Mouse (Mus musculus) brown adipose tissue, adult 24 weeks (tissue): Measurements from ENCODE around the gene Kcnj12. TPM values are rescaled to one million over a fixed set of nuclear protein-coding genes. Genes with fewer than 3 reads are reported as not detected.

Experiments used
- H3K27ac ChIP-seq: fragments of 200-500 bp; replicated peaks from 2 replicates; pipeline ENCODE4 v1.5.1; 2012; ENCODE audit warnings: low read depth, mild to moderate bottlenecking, low read length
- H3K4me1 ChIP-seq: fragments of 200-500 bp; 2 replicates; pipeline ENCODE4 v1.6.1; 2012; ENCODE audit warnings: low read length, mixed read lengths; ENCODE audit not compliant: control insufficient read depth, insufficient read depth, insufficient read length
- H3K4me3 ChIP-seq: fragments of 200-500 bp; 2 replicates; pipeline ENCODE4 v1.5.1; 2012; ENCODE audit warnings: low read depth, mild to moderate bottlenecking, low read length, moderate library complexity; ENCODE audit not compliant: insufficient read depth
- polyA plus RNA-seq: library from polyadenylated mRNA; stranded (reverse); fragments of >200 nt; gene quantifications from 2 replicates; pipeline ENCODE4 v1.2.4, GENCODE M21; 2012; ENCODE audit not compliant: missing spikeins, insufficient read depth, insufficient read length

Gene Kcnj12
- polyA plus RNA-seq, 1 experiment = not detected

DNA sequence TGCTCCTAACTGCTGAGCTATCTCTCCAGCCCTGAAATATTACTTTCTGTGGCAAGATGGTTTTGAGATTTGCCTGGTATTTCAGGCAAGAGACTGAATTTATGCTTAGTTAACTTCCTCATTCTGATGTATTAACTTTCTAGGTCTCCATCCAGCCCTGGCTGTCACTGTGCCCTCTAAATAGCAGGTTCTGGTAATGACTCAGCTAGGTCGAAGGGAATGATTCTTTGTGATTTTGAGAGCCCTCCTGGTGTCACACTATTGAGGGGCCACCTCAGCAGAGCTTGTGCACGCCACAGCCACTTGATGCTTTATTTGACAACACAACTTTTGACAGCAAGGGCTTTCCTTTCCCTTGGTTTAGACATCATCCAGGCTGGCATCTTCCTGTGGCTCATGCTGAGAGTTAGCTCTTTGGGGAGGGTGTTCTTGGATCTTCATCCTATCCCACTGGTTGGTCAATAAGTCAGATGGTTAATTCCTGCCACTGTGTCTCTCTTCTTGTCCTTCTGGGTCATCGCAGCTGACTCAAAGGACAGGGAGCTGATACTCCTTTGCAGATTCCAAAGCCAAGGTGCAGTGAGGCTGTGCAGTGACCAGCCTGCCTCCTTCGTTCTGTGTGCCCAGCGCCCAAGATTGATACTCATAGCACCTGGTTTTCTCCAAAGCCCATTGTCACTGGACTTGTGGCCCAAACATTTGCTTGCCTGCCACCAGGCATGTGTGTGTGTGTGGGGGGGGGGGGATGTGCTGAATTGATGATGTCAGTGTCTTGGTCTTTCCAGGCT, 9.5 kb downstream of the Kcnj12 start:
- no peak overlapping the region for H3K27ac ChIP-seq
- H3K4me3 ChIP-seq = no peak overlapping the region
- no peaks in the 10 kb centered on the region for H3K4me1 ChIP-seq

DNA sequence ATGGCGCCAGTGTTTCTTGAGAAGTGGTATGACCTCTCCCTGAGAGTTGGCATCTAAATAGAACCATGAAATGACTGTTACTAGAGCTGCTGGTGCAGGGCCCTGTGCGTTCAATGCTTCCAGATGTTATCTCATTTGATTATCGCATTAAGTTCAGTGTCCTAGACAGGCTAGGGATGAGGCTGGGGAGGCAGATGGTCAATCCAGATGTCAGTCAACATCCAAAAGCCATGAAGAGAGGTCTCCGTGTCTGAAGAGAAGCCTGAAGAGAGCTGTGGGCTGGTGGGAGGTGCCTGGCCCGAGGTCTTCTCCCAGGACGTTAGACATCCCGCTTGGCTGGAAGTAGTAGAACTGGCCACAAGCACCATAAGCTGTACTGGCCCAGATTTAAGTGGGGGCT, 10.1 kb downstream of the Kcnj12 start:
- no peak overlapping the region for H3K4me3 ChIP-seq
- H3K27ac ChIP-seq = no peak overlapping the region
- no peaks in the 10 kb centered on the region for H3K4me1 ChIP-seq

DNA sequence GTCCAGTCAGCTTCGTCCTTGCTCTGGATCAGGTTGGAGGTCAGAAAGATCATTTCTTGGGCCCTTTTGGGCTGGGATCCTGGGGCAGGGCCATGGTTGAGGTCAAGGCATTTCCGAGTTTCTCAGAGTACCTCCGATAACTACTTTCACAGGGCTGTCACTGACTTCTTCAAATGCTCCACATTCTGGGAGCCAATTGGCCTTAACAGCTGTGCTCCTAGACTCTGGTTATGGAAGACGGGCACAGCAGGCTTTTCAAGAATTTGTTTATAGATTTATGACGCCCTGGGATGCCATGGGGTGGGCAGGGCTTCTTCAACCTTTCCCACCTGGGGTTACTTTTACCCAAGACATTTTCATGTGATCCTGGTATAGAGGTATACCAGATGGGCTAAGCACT, 10.8 kb downstream of the Kcnj12 start:
- Histone ChIP-seq H3K4me3 (no peak overlapping the region), H3K27ac (no peak overlapping the region)

GRCm38 (mm10) chr11:61036639-61037038, 14.3 kb downstream of the Kcnj12 start:
- Histone ChIP-seq H3K27ac (no peak overlapping the region), H3K4me1 (no peaks in the 10 kb centered on the region), H3K4me3 (no peak overlapping the region)

More for the DNA sequence above, 10.8 kb downstream of the Kcnj12 start:
- H3K4me1 ChIP-seq = no peaks in the 10 kb centered on the region

DNA sequence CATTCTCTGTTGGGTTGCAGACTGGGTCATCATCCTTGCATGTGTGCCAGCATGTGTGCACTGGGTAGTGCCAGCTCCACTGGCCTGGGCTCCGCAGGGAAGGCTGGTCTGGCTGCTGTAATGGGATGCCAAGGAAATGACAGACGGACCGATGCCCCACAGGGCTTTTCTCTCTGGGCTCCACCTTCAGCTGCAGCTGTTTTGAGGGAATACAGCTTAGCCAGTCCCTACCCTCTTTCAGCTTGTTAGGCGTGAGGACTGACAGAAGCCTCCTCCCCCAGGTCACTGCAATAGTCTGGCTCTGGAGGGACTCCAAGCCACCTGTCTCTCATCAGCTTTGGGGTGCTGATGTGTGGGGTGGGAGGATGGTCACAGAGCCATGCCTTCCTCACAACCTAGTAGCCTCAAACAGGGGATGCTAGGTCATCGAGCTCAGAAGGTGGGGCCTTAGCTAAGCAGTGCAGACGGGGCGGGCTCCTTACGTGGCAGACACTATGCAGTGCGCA, 16.0 kb downstream of the Kcnj12 start:
- H3K4me3 ChIP-seq = no peak overlapping the region
- no peaks in the 10 kb centered on the region for H3K4me1 ChIP-seq
- no peak overlapping the region for H3K27ac ChIP-seq

DNA sequence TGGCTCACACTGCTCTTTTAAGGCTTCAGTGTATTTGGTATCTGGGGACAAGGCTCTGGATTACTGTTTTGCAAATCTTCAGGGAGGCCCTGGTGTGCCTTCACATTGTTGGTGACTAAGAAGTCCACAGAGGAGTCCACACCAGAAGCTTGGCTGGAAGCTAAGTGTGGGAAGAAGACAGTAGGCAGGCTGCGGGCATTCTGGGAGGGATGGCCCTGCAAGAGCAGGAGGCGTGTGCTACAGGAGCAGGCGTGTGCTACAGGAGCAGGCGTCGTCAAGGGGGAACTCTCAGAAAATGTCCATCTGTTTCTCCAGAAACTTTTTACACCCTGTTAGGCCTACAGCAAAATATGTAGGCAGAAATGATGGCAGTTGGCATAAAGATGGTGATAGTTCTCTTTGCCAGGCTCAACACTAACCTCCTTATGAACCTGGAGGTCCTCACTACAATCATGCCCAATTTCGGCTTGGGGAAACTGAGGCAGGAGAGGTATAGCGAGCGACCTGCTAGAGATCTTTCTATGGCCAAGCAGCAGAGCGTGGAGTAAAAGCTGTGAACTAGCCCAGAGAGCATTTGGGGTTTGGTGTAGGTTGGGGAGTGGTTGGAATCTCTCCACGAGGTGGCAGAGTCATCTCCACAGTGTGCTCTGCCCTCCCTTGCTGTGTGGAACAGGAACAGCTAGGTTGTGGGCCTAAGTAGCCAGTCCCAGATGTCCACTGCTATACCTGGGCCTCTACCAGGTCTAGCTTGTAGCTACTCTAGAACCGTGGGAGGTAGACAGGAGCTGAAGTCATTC, 18.7 kb downstream of the Kcnj12 start:
- Histone ChIP-seq H3K4me1 (no peaks in the 10 kb centered on the region), H3K4me3 (no peak overlapping the region), H3K27ac (no peak overlapping the region)

GRCm38 (mm10) chr11:61042593-61042992, 20.2 kb downstream of the Kcnj12 start:
- no peak overlapping the region for H3K4me3 ChIP-seq
- no peak overlapping the region for H3K27ac ChIP-seq

GRCm38 (mm10) chr11:61043055-61043992, 21.0 kb downstream of the Kcnj12 start:
- H3K4me1 ChIP-seq = no peaks in the 10 kb centered on the region
- H3K4me3 ChIP-seq = no peak overlapping the region
- no peak overlapping the region for H3K27ac ChIP-seq

More at GRCm38 (mm10) chr11:61042593-61042992, 20.2 kb downstream of the Kcnj12 start:
- no peaks in the 10 kb centered on the region for H3K4me1 ChIP-seq

GRCm38 (mm10) chr11:61044741-61045140, 22.4 kb downstream of the Kcnj12 start:
- Histone ChIP-seq H3K4me3 (no peak overlapping the region), H3K4me1 (no peaks in the 10 kb centered on the region), H3K27ac (no peak overlapping the region)

- Histone ChIP-seq H3K4me1 (no peaks in the 10 kb centered on the region), H3K27ac (no peak overlapping the region), H3K4me3 (no peak overlapping the region)
Measured at GRCm38 (mm10) chr11:61047441-61047840, 25.1 kb downstream of the Kcnj12 start.

DNA sequence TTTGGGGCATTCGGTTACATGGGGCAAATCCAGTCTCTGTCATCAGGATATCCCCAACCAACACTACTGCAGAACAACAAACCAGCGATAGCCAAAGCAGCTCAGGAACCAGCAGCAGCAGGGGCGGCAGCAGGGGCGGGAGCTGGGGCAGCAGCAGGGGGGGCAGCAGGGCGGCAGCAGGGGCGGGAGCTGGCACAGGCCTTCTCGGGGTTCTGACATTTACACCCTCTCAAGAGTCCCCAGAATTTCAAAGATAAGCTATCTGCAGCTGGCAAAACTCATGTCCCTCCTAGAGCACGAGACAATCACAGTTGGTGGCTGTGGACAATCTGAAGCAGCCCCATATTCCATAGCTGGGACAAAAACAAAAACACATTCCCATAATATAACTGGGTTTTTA, 28.8 kb downstream of the Kcnj12 start:
- H3K27ac ChIP-seq = no peak overlapping the region

GRCm38 (mm10) chr11:61056871-61057270, 34.5 kb downstream of the Kcnj12 start:
- Histone ChIP-seq H3K4me3 (no peak overlapping the region), H3K4me1 (no peaks in the 10 kb centered on the region), H3K27ac (no peak overlapping the region)

More for the DNA sequence above, 28.8 kb downstream of the Kcnj12 start:
- Histone ChIP-seq H3K4me1 (no peaks in the 10 kb centered on the region), H3K4me3 (no peak overlapping the region)

GRCm38 (mm10) chr11:61059691-61060457, 37.5 kb downstream of the Kcnj12 start:
- Histone ChIP-seq H3K4me3 (no peak overlapping the region), H3K4me1 (no peaks in the 10 kb centered on the region), H3K27ac (no peak overlapping the region)

GRCm38 (mm10) chr11:61060634-61061033, 38.3 kb downstream of the Kcnj12 start:
- Histone ChIP-seq H3K4me3 (no peak overlapping the region), H3K27ac (no peak overlapping the region), H3K4me1 (no peaks in the 10 kb centered on the region)
